Mouse (Mus musculus): ENCODE data around the gene H2al1g. TPM values are rescaled to one million over a fixed set of nuclear protein-coding genes. Genes with fewer than 3 reads are reported as not detected.
A peak's percentile ranks its signal among the peaks of the same experiment; 100 is the strongest.
"Not testable (repeated sequence)": the region's sequence is repeated elsewhere in the genome, so short reads cannot be mapped to it uniquely, and the experiment has no call there.

The H2al1g gene
- polyA plus RNA-seq (2016; fragmentation: Nextera tagmentation; extraction: Ambion mirVana) = not detected in 2 replicates

DNA sequence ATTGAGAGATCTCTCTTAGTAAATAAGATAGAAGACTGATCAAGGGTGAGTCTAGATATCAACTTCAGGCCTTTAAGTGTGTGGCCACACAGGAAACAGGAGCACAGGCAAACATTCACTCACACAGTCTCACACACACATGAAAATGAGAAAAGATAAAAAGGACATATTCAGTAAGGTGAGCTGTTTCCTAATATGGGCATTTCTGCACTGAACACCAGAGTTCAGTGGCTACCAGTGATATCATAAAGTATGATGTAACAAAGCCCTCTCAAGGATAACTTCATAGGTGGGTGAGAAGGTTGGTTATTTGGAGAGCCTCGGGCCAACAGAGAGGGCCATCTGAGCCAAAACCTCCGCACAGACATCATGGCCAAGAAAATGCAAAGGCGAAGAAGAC lies at the start of gene H2al1g:
TSS of gene H2al1g (plus strand) at position 301 of the 400 bp plus-strand sequence.
- H3K4me3 ChIP-seq; H3K27ac ChIP-seq (ENCODE audit: poor library complexity, severe bottlenecking); H3K4me1 ChIP-seq (replicated peaks); H3K4me2 ChIP-seq; ATAC-seq (ENCODE audit: insufficient number of reproducible peaks, low FRiP score); H3K9ac ChIP-seq; H3K27me3 ChIP-seq (replicated peaks); H3K36me3 ChIP-seq; H3K9me3 ChIP-seq (replicated peaks): not testable (repeated sequence)
- WGBS = no CpG with 5 or more reads among the region's 3 CpGs

DNA sequence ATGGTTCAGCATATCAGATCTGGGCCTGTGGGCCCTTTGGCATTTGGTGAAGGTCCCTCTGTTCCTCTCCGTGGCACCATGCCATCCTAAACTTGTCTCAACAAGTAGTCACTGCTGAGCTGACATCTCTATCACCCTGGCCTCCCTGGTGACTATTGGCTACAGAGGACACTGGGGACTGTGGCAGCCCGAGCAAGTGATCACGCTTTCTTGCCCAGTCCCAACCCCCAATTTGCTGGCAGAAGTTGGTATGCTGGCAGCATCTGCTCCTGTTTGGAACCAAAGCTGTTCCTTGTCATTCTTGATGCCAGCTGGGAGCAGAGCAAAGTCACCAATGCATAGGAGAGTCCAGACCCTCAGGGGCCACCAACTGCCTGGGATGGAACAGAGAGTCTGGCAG lies 49.0 kb upstream of the H2al1g start:
- H3K4me1 ChIP-seq (replicated peaks) = no peaks in the 10 kb centered on the region
- H3K36me3 ChIP-seq = no peaks in the 10 kb centered on the region
- H3K27ac ChIP-seq (ENCODE audit: poor library complexity, severe bottlenecking) = no peak overlapping the region
- ATAC-seq (ENCODE audit: insufficient number of reproducible peaks, low FRiP score) = no peak
- H3K9ac ChIP-seq = no peak overlapping the region
- WGBS = 79% methylated on average over 3 of the region's 3 CpGs
- no peak overlapping the region for H3K4me3 ChIP-seq
- H3K4me2 ChIP-seq = no peak overlapping the region
- H3K27me3 ChIP-seq (replicated peaks) = peaks cover 13% of the 10 kb centered on the region
- no peaks in the 10 kb centered on the region for H3K9me3 ChIP-seq (replicated peaks)

DNA sequence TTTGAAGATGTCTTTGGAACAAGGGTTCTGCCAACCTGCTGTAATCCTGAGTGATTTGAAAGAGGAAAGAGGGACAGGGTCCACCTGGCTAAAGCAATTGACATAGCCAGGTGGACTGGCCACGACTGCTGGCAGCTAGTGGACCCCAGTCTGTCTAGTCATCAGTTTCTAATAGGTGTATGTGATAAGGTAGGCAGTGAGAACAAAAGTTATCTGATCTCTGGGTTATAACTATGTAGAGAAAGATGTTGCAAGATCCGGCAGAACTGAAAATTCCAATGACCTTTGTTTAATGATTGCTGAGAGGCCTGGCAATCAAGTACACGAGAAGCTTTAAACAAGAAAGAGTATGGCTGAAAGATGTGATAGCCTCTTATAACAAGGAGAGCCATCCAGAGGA lies 44.9 kb upstream of the H2al1g start:
- H3K36me3 ChIP-seq = no peaks in the 10 kb centered on the region
- no peak overlapping the region for H3K27ac ChIP-seq (ENCODE audit: poor library complexity, severe bottlenecking)
- H3K9me3 ChIP-seq (replicated peaks) = no peaks in the 10 kb centered on the region
- H3K4me1 ChIP-seq (replicated peaks) = no peaks in the 10 kb centered on the region
- no peak overlapping the region for H3K4me3 ChIP-seq
- H3K4me2 ChIP-seq = no peak overlapping the region
- no peak for ATAC-seq (ENCODE audit: insufficient number of reproducible peaks, low FRiP score)
- peaks cover 10% of the 10 kb centered on the region for H3K27me3 ChIP-seq (replicated peaks)
- 73% methylated on average over 3 of the region's 3 CpGs for WGBS
- H3K9ac ChIP-seq = no peak overlapping the region

GRCm38 (mm10) chrX:11277083-11277482 lies 41.0 kb upstream of the H2al1g start:
- H3K27me3 ChIP-seq (replicated peaks) = peaks cover 7% of the 10 kb centered on the region; the same call in 1 of the 2 replicates
- no peak overlapping the region for H3K4me3 ChIP-seq
- no peaks in the 10 kb centered on the region for H3K36me3 ChIP-seq
- no peak overlapping the region for H3K9ac ChIP-seq
- H3K4me1 ChIP-seq (replicated peaks) = no peaks in the 10 kb centered on the region
- no peak overlapping the region for H3K27ac ChIP-seq (ENCODE audit: poor library complexity, severe bottlenecking)
- ATAC-seq (ENCODE audit: insufficient number of reproducible peaks, low FRiP score) = no peak
- 73% methylated on average over 6 of the region's 6 CpGs for WGBS
- H3K9me3 ChIP-seq (replicated peaks) = no peaks in the 10 kb centered on the region
- H3K4me2 ChIP-seq = no peak overlapping the region

- H3K27ac ChIP-seq (ENCODE audit: poor library complexity, severe bottlenecking) = no peak overlapping the region
- WGBS = 57% methylated on average over 2 of the region's 2 CpGs
- H3K4me2 ChIP-seq = no peak overlapping the region
- no peaks in the 10 kb centered on the region for H3K36me3 ChIP-seq
- no peak overlapping the region for H3K4me3 ChIP-seq
- H3K9me3 ChIP-seq (replicated peaks) = no peaks in the 10 kb centered on the region
- H3K4me1 ChIP-seq (replicated peaks) = no peaks in the 10 kb centered on the region
- H3K27me3 ChIP-seq (replicated peaks) = 0 out of 2 replicates have a peak, but pooled peaks cover 7% of the 10 kb centered on the region
- no peak for ATAC-seq (ENCODE audit: insufficient number of reproducible peaks, low FRiP score)
- H3K9ac ChIP-seq = no peak overlapping the region
Measured at GRCm38 (mm10) chrX:11280741-11281140, 37.3 kb upstream of the H2al1g start.

DNA sequence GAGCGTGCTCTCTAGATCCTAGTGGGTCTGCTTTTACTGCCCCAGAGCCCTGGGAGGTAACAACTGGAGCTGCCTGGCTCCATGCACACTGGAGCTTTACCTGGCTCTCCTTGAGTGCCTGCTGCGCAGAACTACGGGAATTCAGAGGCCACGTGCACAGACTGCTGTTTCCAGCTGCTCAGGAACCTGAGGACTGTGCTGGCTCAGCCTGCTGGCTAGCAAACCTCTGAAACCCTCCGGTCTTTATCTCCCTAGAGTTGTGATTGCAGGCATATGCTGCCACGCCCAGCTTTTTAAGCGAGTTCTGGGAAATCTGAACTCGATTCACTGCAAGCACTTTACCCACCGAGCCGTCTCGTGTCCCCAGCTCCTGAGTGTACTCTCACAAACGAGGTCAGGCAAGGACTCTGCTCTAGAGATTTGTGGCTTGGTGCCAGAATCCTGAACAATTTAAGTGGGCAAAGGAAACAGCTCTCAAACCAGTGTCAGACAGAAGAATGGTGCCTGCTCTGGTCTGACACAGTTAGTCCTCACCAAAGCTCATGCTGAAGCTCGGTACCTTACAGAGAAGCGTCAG lies 29.7 kb upstream of the H2al1g start:
- ATAC-seq (ENCODE audit: insufficient number of reproducible peaks, low FRiP score) = no peak
- no peaks in the 10 kb centered on the region for H3K9me3 ChIP-seq (replicated peaks)
- no peaks in the 10 kb centered on the region for H3K36me3 ChIP-seq
- no peak overlapping the region for H3K9ac ChIP-seq
- no peak overlapping the region for H3K4me3 ChIP-seq
- H3K27me3 ChIP-seq (replicated peaks) = peaks cover 19% of the 10 kb centered on the region; the same call in 1 of the 2 replicates
- H3K4me1 ChIP-seq (replicated peaks) = peaks cover 6% of the 10 kb centered on the region; the same call in 1 of the 2 replicates
- H3K4me2 ChIP-seq = peak overlapping the region; percentile 19; the same call in 1 of the 2 replicates
- 44% methylated on average over 14 of the region's 14 CpGs for WGBS
- H3K27ac ChIP-seq (ENCODE audit: poor library complexity, severe bottlenecking) = no peak overlapping the region

DNA sequence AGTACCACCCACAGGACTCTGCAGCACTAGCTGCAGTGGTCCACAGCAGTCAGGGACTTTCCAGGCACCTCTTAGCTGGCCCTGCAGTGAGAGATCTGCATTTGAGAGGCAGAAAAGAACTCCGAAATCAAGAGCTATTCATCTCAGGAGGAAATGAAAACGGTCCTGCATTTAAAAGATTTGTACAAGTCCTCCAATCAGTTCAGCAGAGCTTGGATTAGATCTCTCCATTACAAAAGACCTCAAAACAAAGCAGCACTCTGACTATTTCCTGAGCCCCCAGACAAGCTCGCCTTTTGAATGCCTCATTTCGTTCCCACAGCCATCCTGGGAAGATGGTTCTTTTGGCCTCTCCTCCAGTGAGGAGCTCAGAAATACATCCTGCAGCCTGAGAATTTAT lies 28.8 kb upstream of the H2al1g start:
- Histone ChIP-seq H3K36me3 (no peaks in the 10 kb centered on the region), H3K9me3 (replicated peaks) (no peaks in the 10 kb centered on the region), H3K27ac (ENCODE audit: poor library complexity, severe bottlenecking) (no peak overlapping the region), H3K4me2 (no peak overlapping the region), H3K4me1 (replicated peaks) (peaks cover 6% of the 10 kb centered on the region; the same call in 1 of the 2 replicates), H3K4me3 (no peak overlapping the region), H3K27me3 (replicated peaks) (peaks cover 19% of the 10 kb centered on the region; the same call in 1 of the 2 replicates), H3K9ac (no peak overlapping the region)
- ATAC-seq (ENCODE audit: insufficient number of reproducible peaks, low FRiP score) = no peak
- 65% methylated on average over 4 of the region's 4 CpGs for WGBS

- H3K4me3 ChIP-seq; H3K36me3 ChIP-seq; H3K9me3 ChIP-seq (replicated peaks); H3K4me1 ChIP-seq (replicated peaks); H3K27ac ChIP-seq (ENCODE audit: poor library complexity, severe bottlenecking); ATAC-seq (ENCODE audit: insufficient number of reproducible peaks, low FRiP score); H3K27me3 ChIP-seq (replicated peaks); H3K9ac ChIP-seq; H3K4me2 ChIP-seq: not testable (repeated sequence)
- no CpG with 5 or more reads among the region's 3 CpGs for WGBS
Measured at GRCm38 (mm10) chrX:11298957-11299356, 19.1 kb upstream of the H2al1g start, which contains the start of gene H2al1a. H2al1a (plus strand) TSS chrX:11299257.

- H3K36me3 ChIP-seq; H3K27ac ChIP-seq (ENCODE audit: poor library complexity, severe bottlenecking); H3K4me3 ChIP-seq; H3K9ac ChIP-seq; H3K4me1 ChIP-seq (replicated peaks); H3K27me3 ChIP-seq (replicated peaks); H3K9me3 ChIP-seq (replicated peaks); H3K4me2 ChIP-seq; ATAC-seq (ENCODE audit: insufficient number of reproducible peaks, low FRiP score): not testable (repeated sequence)
- 75% methylated on average over 1 of the region's 3 CpGs for WGBS
Measured at GRCm38 (mm10) chrX:11302132-11302531, 15.9 kb upstream of the H2al1g start, which contains the start of gene H2al1b. H2al1b (plus strand) TSS chrX:11302432.

- not testable (repeated sequence) for H3K9me3 ChIP-seq (replicated peaks); H3K36me3 ChIP-seq; H3K9ac ChIP-seq; H3K4me2 ChIP-seq; H3K4me1 ChIP-seq (replicated peaks); ATAC-seq (ENCODE audit: insufficient number of reproducible peaks, low FRiP score); H3K27ac ChIP-seq (ENCODE audit: poor library complexity, severe bottlenecking); H3K27me3 ChIP-seq (replicated peaks); H3K4me3 ChIP-seq
- WGBS = 58% methylated on average over 1 of the region's 6 CpGs
Measured at GRCm38 (mm10) chrX:11305355-11305754, 12.7 kb upstream of the H2al1g start, which contains the start of gene H2al1c. H2al1c (plus strand) TSS chrX:11305655.

GRCm38 (mm10) chrX:11308524-11308923 lies 9.5 kb upstream of the H2al1g start, which contains the start of gene H2al1d:
H2al1d (plus strand) TSS chrX:11308824.
- not testable (repeated sequence) for H3K27me3 ChIP-seq (replicated peaks); H3K36me3 ChIP-seq

DNA sequence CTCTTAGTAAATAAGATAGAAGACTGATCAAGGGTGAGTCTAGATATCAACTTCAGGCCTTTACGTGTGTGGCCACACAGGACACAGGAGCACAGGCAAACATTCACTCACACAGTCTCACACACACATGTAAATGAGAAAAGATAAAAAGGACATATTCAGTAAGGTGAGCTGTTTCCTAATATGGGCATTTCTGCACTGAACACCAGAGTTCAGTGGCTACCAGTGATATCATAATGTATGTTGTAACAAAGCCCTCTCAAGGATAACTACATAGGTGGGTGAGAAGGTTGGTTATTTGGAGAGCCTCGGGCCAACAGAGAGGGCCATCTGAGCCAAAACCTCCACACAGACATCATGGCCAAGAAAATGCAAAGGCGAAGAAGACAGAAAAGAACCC lies 6.4 kb upstream of the H2al1g start, which contains the start of gene H2al1e:
TSS of gene H2al1e (plus strand) at position 301 of the 400 bp plus-strand sequence.
- WGBS = no CpG with 5 or more reads among the region's 3 CpGs
- H3K4me3 ChIP-seq; H3K27me3 ChIP-seq (replicated peaks); H3K36me3 ChIP-seq; H3K9me3 ChIP-seq (replicated peaks); H3K4me1 ChIP-seq (replicated peaks); H3K4me2 ChIP-seq; ATAC-seq (ENCODE audit: insufficient number of reproducible peaks, low FRiP score); H3K27ac ChIP-seq (ENCODE audit: poor library complexity, severe bottlenecking); H3K9ac ChIP-seq: not testable (repeated sequence)

More at GRCm38 (mm10) chrX:11308524-11308923, 9.5 kb upstream of the H2al1g start, which contains the start of gene H2al1d:
- not testable (repeated sequence) for H3K4me2 ChIP-seq; ATAC-seq (ENCODE audit: insufficient number of reproducible peaks, low FRiP score); H3K4me3 ChIP-seq; H3K4me1 ChIP-seq (replicated peaks); H3K27ac ChIP-seq (ENCODE audit: poor library complexity, severe bottlenecking); H3K9me3 ChIP-seq (replicated peaks); H3K9ac ChIP-seq
- WGBS = no CpG with 5 or more reads among the region's 6 CpGs
